Mouse (Mus musculus): ENCODE measurements around the gene Ccdc157. TPM values are rescaled to one million over a fixed set of nuclear protein-coding genes. Genes with fewer than 3 reads are reported as not detected.

The Ccdc157 gene
- polyA plus RNA-seq, 1 experiment from 2014 or later = 0.52 TPM

GRCm38 (mm10) chr11:4127059-4127458, 33.0 kb downstream of the Ccdc157 start:
- Histone ChIP-seq H3K4me3 (ENCODE audit: low read depth, low read length) (no peak overlapping the region), H3K27ac (ENCODE audit: low read depth) (no peak overlapping the region), H3K4me1 (ENCODE audit: insufficient read depth) (peaks cover 17% of the 10 kb centered on the region), H3K36me3 (replicated peaks; ENCODE audit: insufficient read depth, low read length) (no peaks in the 10 kb centered on the region), H3K27me3 (ENCODE audit: insufficient read depth, low read length) (no peaks in the 10 kb centered on the region), H3K9ac (replicated peaks) (no peak overlapping the region), H3K9me3 (ENCODE audit: low read length) (0 out of 2 replicates have a peak, but pooled peaks cover 2% of the 10 kb centered on the region), H3K4me2 (ENCODE audit: low read depth, low read length) (no peak overlapping the region)
- no peak for TF ChIP-seq EP300 (IDR thresholded peaks at IDR 0.05; ENCODE audit: low read depth)
- TF ChIP-seq CTCF (IDR thresholded peaks at IDR 0.05; ENCODE audit: low read depth) = peak; percentile 43; the same call in 1 of the 2 replicates
- WGBS (ENCODE audit: insufficient replicate concordance) = 73% methylated on average over 1 of the region's 1 CpGs
- ATAC-seq = no peak
- DNase-seq = no peak

GRCm38 (mm10) chr11:4123922-4124321, 36.2 kb downstream of the Ccdc157 start:
- ATAC-seq = peak; percentile 54
- H3K9ac ChIP-seq (replicated peaks) = no peak overlapping the region
- no peak overlapping the region for H3K4me3 ChIP-seq (ENCODE audit: low read depth, low read length)
- no peak overlapping the region for H3K27ac ChIP-seq (ENCODE audit: low read depth)
- H3K4me1 ChIP-seq (ENCODE audit: insufficient read depth) = peaks cover 27% of the 10 kb centered on the region
- H3K27me3 ChIP-seq (ENCODE audit: insufficient read depth, low read length) = no peaks in the 10 kb centered on the region
- 0 out of 2 replicates have a peak overlapping the region, but pooled peaks have one; percentile 0 for H3K4me2 ChIP-seq (ENCODE audit: low read depth, low read length)
- H3K9me3 ChIP-seq (ENCODE audit: low read length) = 0 out of 2 replicates have a peak, but pooled peaks cover 2% of the 10 kb centered on the region
- TF ChIP-seq CTCF (IDR thresholded peaks at IDR 0.05; ENCODE audit: low read depth) (peak; percentile 87), EP300 (IDR thresholded peaks at IDR 0.05; ENCODE audit: low read depth) (no peak)
- peak; percentile 73 for DNase-seq
- no peaks in the 10 kb centered on the region for H3K36me3 ChIP-seq (replicated peaks; ENCODE audit: insufficient read depth, low read length)
- WGBS (ENCODE audit: insufficient replicate concordance) = 50% methylated on average over 5 of the region's 5 CpGs

- peak within 1 kb of the TSS; percentile 0; the same call in 1 of the 2 replicates for H3K4me2 ChIP-seq (ENCODE audit: low read depth, low read length)
- TF ChIP-seq CTCF (IDR thresholded peaks at IDR 0.05; ENCODE audit: low read depth) (no peak), EP300 (IDR thresholded peaks at IDR 0.05; ENCODE audit: low read depth) (no peak)
Measured at GRCm38 (mm10) chr11:4122742-4123579, 37.1 kb downstream of the Ccdc157 start, which contains the start of gene Sec14l2. Sec14l2 (minus strand) TSS chr11:4123415.

GRCm38 (mm10) chr11:4122226-4122625, 37.9 kb downstream of the Ccdc157 start:
- H3K4me2 ChIP-seq (ENCODE audit: low read depth, low read length) = no peak overlapping the region
- no peaks in the 10 kb centered on the region for H3K36me3 ChIP-seq (replicated peaks; ENCODE audit: insufficient read depth, low read length)
- WGBS (ENCODE audit: insufficient replicate concordance) = 55% methylated on average over 5 of the region's 5 CpGs
- no peak overlapping the region for H3K9ac ChIP-seq (replicated peaks)
- no peak for DNase-seq
- no peaks in the 10 kb centered on the region for H3K27me3 ChIP-seq (ENCODE audit: insufficient read depth, low read length)
- H3K9me3 ChIP-seq (ENCODE audit: low read length) = 0 out of 2 replicates have a peak, but pooled peaks cover 2% of the 10 kb centered on the region
- H3K4me1 ChIP-seq (ENCODE audit: insufficient read depth) = peaks cover 37% of the 10 kb centered on the region
- H3K4me3 ChIP-seq (ENCODE audit: low read depth, low read length) = no peak overlapping the region
- ATAC-seq = no peak
- H3K27ac ChIP-seq (ENCODE audit: low read depth) = no peak overlapping the region
- TF ChIP-seq EP300 (IDR thresholded peaks at IDR 0.05; ENCODE audit: low read depth) = no peak

More at GRCm38 (mm10) chr11:4122742-4123579, 37.1 kb downstream of the Ccdc157 start, which contains the start of gene Sec14l2:
- Histone ChIP-seq H3K27ac (ENCODE audit: low read depth) (no peak within 1 kb of the TSS), H3K9ac (replicated peaks) (no peak within 1 kb of the TSS), H3K4me1 (ENCODE audit: insufficient read depth) (peaks cover 35% of the 10 kb centered on the region), H3K9me3 (ENCODE audit: low read length) (0 out of 2 replicates have a peak, but pooled peaks cover 2% of the 10 kb centered on the region), H3K36me3 (replicated peaks; ENCODE audit: insufficient read depth, low read length) (no peaks in the 10 kb centered on the region), H3K27me3 (ENCODE audit: insufficient read depth, low read length) (no peaks in the 10 kb centered on the region), H3K4me3 (ENCODE audit: low read depth, low read length) (no peak within 1 kb of the TSS)
- ATAC-seq (peak; percentile 16; the same call in 1 of the 2 replicates), DNase-seq (peak; percentile 44)
- 55% methylated on average over 10 of the region's 10 CpGs for WGBS (ENCODE audit: insufficient replicate concordance)

GRCm38 (mm10) chr11:4121691-4122090, 38.4 kb downstream of the Ccdc157 start:
- no peaks in the 10 kb centered on the region for H3K27me3 ChIP-seq (ENCODE audit: insufficient read depth, low read length)
- no peak overlapping the region for H3K4me3 ChIP-seq (ENCODE audit: low read depth, low read length)
- H3K4me1 ChIP-seq (ENCODE audit: insufficient read depth) = peaks cover 43% of the 10 kb centered on the region
- H3K27ac ChIP-seq (ENCODE audit: low read depth) = no peak overlapping the region
- ATAC-seq (no peak), DNase-seq (no peak)
- 0 out of 2 replicates have a peak, but pooled peaks cover 2% of the 10 kb centered on the region for H3K9me3 ChIP-seq (ENCODE audit: low read length)
- no peak overlapping the region for H3K9ac ChIP-seq (replicated peaks)
- WGBS (ENCODE audit: insufficient replicate concordance) = 73% methylated on average over 3 of the region's 3 CpGs
- H3K36me3 ChIP-seq (replicated peaks; ENCODE audit: insufficient read depth, low read length) = no peaks in the 10 kb centered on the region
- TF ChIP-seq EP300 (IDR thresholded peaks at IDR 0.05; ENCODE audit: low read depth) (no peak), CTCF (IDR thresholded peaks at IDR 0.05; ENCODE audit: low read depth) (no peak)
- no peak overlapping the region for H3K4me2 ChIP-seq (ENCODE audit: low read depth, low read length)

GRCm38 (mm10) chr11:4119635-4120034, 40.5 kb downstream of the Ccdc157 start:
- H3K9ac ChIP-seq (replicated peaks) = no peak overlapping the region
- DNase-seq (no peak), ATAC-seq (no peak)
- peaks cover 54% of the 10 kb centered on the region for H3K4me1 ChIP-seq (ENCODE audit: insufficient read depth)
- H3K4me2 ChIP-seq (ENCODE audit: low read depth, low read length) = no peak overlapping the region
- H3K27me3 ChIP-seq (ENCODE audit: insufficient read depth, low read length) = no peaks in the 10 kb centered on the region
- WGBS (ENCODE audit: insufficient replicate concordance) = 22% methylated on average over 5 of the region's 5 CpGs
- TF ChIP-seq EP300 (IDR thresholded peaks at IDR 0.05; ENCODE audit: low read depth) (no peak), CTCF (IDR thresholded peaks at IDR 0.05; ENCODE audit: low read depth) (no peak)
- H3K36me3 ChIP-seq (replicated peaks; ENCODE audit: insufficient read depth, low read length) = no peaks in the 10 kb centered on the region
- no peak overlapping the region for H3K27ac ChIP-seq (ENCODE audit: low read depth)
- H3K4me3 ChIP-seq (ENCODE audit: low read depth, low read length) = no peak overlapping the region
- H3K9me3 ChIP-seq (ENCODE audit: low read length) = 0 out of 2 replicates have a peak, but pooled peaks cover 2% of the 10 kb centered on the region
